Mouse (Mus musculus) urinary bladder, postnatal 4 days (tissue): ENCODE measurements around the gene Dnajb3.
"Not testable (repeated sequence)": the region's sequence is repeated elsewhere in the genome, so short reads cannot be mapped to it uniquely, and the experiment has no call there.

Source experiments
- DNase-seq, 2 experiments: peaks; one replicate each; pipeline ENCODE4 v3.0.0; 2021 to 2022; ENCODE audit warnings: low spot score in 2 of 2

Dnajb3 gene

DNA sequence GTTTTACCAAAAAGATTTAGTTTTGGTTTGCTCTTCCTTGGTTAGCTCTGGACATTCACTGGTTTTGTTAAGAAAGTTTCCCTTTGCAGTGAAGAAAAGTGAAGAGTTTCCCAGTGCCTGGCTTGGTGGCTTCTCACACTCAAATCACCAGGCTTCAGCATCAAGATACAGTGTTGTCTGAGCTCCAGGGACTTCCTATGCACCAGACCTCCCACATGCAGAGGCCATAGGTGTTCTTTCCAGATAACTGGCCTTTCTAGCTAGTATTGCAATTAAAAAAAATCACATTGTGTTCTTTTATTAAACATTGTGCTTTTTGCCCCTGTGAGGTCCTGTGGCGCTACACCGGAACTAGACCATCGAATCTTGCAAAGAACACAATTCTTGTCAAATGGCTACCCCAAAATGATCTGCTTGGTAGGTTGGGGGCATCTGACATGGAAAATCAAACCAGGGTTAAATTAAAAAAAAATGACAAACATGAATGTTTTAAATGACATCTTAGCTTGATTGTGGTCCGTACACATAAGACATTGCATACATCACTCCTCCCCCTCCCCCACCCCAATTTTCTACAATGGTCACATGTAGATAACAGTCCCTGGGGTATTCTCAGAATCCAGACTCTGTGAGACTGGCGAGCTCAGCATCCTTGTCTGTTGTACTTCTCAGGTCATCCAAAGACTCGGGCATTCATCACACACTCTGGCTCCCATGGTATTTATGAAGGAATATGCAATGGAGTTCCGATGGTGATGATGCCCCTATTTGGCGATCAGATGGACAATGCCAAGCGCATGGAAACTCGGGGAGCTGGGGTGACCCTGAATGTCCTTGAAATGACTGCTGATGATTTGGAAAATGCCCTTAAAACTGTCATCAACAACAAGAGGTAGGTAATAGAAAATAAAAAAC, 10.1 kb upstream of the Dnajb3 start:
- DNase-seq, result peak in 1 of 2 experiments; percentile 64

- no peak for DNase-seq
These were observed 8.9 kb upstream of the Dnajb3 start for GRCm38 (mm10) chr1:88214462-88214952.

GRCm38 (mm10) chr1:88213766-88214461, 8.3 kb upstream of the Dnajb3 start:
- DNase-seq, result peak; percentile 41 to 75

- peak in 1 of 2 experiments; percentile 42 for DNase-seq
These were observed 7.5 kb upstream of the Dnajb3 start for GRCm38 (mm10) chr1:88213061-88213460.

DNA sequence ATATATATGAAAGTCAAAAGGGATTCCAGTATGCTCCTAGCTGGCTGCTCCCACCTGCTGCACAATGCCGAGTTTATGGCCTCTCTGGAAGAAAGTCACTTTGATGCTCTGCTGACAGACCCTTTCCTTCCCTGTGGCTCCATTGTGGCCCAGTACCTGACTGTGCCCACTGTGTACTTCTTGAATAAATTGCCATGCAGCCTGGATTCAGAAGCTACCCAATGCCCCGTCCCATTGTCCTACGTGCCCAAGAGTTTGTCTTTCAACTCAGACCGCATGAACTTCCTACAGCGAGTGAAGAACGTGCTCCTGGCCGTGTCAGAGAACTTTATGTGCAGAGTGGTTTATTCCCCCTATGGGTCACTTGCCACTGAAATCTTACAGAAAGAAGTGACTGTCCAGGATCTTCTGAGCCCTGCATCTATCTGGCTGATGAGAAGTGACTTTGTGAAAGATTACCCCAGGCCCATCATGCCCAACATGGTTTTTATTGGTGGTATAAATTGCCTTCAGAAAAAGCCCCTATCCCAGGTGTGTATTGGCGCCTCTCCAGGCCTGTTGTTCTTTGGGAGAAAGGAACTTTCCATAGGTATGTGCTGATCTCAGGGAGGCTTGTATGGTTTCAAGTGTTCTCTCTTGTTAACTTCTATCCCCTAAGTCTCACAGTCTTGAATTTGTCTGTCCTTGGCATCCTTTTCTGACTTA, 6.9 kb upstream of the Dnajb3 start:
- peak; percentile 23 to 80 for DNase-seq

DNA sequence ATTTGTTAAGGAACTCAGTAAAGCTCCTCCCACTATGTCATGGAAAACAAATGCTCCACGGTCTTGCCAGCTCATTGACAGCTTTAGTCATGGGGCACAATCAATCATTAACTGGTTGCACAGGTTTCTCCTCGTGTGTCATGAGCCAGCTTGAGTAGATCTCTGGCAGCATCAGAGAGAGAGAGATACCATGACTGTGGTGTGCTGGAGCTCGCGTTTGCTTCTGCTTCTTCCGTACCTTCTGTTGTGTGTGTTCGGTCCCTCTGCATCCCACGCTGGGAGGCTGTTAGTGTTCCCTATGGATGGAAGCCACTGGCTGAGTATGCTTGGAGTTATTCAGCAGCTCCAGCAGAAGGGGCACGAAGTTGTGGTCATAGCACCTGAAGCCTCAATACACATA, 6.2 kb upstream of the Dnajb3 start, which contains the start of gene Ugt1a1:
Gene Ugt1a1 (plus strand): TSS at position 148 of the 400 bp plus-strand sequence.
- DNase-seq, result peak; percentile 24 to 72

DNA sequence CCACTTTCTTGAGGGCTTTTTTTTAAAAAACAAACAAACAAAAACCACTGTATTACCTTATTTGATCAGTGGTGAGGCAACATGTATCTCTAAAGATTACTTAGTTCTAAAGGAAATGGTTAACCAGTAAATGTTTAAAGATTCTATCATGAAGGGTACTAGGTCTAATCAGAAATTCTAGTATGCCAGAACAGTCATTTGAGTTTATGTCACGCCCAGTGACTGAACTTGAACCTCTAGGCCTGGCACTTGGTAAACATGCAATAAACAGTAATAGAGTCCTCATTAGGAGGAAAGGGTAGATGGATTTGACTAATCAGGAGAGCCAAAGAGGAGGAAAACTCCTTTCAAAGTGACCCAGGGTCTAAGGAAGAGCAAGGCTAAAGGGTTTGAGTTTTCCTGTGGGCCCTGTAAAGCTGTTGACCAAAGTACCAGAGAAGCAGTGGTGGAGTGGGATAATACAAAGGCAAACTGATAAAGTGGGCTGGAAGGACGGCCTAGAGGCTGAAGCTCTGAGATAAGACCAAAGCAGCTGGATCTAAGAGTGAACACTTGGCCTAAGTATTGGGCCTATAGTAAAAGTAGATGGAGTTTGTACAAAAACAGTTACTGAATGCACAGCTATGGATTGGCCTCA, 1.4 kb upstream of the Dnajb3 start:
- peak in 1 of 2 experiments; percentile 28 for DNase-seq

DNA sequence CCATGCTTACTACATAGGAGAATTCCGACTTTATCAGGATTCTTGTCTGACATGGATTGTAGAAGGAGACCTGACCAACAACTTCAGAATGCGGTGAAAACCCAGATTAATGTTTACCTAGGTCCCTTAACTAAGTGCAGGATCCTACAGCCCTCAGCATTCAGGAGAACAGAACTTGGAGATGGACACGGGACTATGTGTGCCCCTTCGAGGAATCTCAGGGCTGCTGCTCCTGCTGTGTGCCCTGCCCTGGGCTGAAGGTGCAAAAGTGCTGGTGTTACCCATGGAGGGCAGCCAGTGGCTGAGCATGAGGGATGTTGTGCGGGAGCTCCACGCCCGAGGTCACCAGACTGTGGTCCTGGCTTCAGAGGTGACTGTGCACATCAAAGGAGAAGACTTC, 5.1 kb downstream of the Dnajb3 start, which contains the start of gene Ugt1a2:
Gene Ugt1a2 (plus strand): TSS at position 146 of the 400 bp plus-strand sequence.
- DNase-seq, result no peak

DNA sequence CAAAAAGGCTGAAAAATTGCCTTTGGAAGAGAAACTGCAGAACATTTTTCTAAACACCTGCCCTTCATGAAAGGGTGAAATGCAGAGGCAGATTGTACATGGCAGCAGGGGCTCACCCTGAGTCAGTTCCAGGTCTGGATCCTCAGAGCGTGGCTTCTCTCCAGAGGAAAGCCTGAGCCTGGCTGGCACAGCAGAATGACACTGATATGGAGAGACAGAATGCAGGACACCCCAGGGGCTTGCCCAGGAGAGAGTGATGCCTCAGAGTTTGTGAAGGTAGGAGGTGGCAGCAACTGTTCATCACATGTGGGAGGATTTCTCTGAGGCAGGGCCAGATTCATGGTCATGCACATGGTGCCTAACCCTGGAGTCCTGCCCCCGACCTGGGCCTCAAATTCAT, 5.6 kb downstream of the Dnajb3 start:
- no peak for DNase-seq

DNA sequence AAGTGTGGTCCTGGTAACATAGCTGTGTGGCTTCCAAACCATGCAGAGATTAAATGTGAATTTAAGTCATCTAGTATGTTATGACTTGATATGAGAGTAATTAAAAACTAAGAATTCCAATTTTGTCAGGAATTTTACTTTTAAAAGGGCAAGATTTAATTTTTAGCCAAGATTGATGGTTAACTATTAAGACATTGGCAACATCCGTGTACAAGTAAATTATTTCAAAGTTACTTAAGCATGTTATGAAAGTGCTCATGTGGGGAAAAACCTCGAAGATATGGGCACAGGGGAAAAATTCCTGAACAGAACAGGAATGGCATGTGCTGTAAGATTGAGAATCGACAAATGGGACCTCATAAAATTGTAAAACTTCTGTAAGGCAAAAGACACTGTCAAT, 8.1 kb downstream of the Dnajb3 start:
- no peak for DNase-seq

- no peak for DNase-seq
These were observed 9.9 kb downstream of the Dnajb3 start for GRCm38 (mm10) chr1:88195687-88196086.

GRCm38 (mm10) chr1:88192136-88192535, 13.4 kb downstream of the Dnajb3 start:
- DNase-seq, result no peak

- no peak for DNase-seq
These were observed 19.2 kb downstream of the Dnajb3 start for GRCm38 (mm10) chr1:88186325-88186935.

- DNase-seq, result no peak
These were observed 25.9 kb downstream of the Dnajb3 start for GRCm38 (mm10) chr1:88179657-88180056.

- DNase-seq, result not testable (repeated sequence)
These were observed 33.4 kb downstream of the Dnajb3 start for GRCm38 (mm10) chr1:88172190-88172589.

GRCm38 (mm10) chr1:88165711-88166110, 39.9 kb downstream of the Dnajb3 start, which contains the start of gene Ugt1a5:
Ugt1a5 (plus strand) TSS chr1:88166012.
- no peak for DNase-seq

GRCm38 (mm10) chr1:88158430-88158829, 47.2 kb downstream of the Dnajb3 start:
- no peak for DNase-seq
